Mouse (Mus musculus): ENCODE data around the gene Nkpd1. TPM values are rescaled to one million over a fixed set of nuclear protein-coding genes. Genes with fewer than 3 reads are reported as not detected.

The Nkpd1 gene
- total RNA-seq (2021): under 1 TPM in 1 of 2 experiments, not detected in 1; 0.17 TPM
- long read RNA-seq, experiment 1: 0 reads
- long read RNA-seq, experiment 2, partial matches to known transcripts: 0 of 1 reads
- long read RNA-seq, experiment 2, other reads (novel, unspliced or antisense): 0 of 1 reads

DNA sequence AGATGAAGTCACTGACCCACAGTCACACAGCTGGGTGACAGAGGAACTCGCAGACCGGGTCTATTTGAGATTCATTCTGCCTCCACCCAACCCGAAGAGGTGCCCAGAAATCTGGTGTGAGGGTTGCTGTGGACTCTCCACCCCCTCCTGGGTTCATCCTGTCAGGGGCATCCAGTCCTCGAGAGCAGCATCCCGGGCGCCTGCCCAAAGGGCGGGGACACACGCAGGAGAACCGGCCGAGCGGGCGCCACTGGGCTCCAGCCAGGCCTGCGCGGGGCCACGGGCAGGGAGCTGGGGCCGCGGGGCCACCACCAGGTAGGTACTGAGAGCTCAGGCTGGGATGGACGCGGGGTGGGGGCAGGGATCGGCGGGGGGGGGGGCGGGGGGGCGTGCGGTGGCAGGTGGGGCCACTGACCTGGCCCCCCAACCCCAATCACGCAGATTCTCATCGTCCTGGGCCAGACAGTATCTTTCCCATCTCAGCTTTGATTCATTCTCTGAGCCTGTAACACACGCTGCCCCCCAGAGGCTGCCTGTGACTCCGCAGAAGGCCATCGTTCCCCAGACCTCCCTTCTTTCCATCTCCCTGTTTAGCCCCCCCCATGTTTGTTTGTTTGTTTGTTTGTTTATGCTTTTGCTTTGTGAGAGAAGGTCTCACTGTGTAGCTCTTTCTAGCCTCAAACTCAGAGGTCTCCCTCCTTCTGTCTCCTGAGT, at the start of gene Nkpd1:
Gene Nkpd1, plus strand, starts transcription at position 187 of the 714 bp plus-strand sequence.
- DNase-seq (ENCODE audit: low spot score in 2 of 2): no peak

DNA sequence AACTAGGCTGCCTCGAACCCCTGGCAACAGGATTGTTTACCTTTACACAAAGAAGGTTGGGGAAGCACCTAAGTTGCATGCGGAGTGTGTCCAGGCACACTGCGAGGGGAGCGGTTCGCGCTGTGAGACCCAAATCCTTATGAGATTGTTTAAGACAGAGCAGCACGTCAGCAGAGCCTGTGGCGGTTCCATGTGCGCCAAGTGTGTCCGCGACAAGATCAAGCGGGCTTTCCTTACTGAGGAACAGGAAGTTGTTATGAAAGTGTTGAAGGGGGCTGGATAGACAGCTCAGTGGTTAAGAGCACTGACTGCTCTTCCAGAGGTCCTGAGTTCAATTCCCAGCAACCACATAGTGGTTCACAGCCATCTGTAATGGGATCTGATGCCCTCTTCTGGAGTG, 49.4 kb upstream of the Nkpd1 start:
- no peak for DNase-seq (ENCODE audit: low spot score in 2 of 2)

- no peak for DNase-seq (ENCODE audit: low spot score in 2 of 2)
Measured at GRCm38 (mm10) chr7:19469404-19469803, 48.2 kb upstream of the Nkpd1 start.

DNA sequence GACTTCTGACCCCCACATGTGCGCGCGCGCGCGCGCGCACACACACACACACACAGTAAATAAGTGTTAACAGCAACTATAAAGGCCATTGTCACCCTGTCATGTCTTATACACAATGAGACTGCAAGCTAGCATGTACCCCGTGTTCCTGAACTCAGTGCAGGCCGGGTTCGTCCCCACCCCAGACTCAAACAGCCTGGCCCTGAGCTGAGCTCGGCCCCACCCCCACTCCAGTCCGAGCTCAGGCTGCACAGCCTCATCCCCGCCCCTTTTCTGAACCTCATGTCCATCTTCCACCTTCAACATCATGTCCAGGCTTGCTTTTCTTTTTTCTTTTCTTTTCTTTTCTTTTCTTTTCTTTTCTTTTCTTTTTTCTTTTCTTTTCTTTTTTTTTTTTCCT, 47.3 kb upstream of the Nkpd1 start:
- DNase-seq (ENCODE audit: low spot score in 2 of 2): no peak

DNA sequence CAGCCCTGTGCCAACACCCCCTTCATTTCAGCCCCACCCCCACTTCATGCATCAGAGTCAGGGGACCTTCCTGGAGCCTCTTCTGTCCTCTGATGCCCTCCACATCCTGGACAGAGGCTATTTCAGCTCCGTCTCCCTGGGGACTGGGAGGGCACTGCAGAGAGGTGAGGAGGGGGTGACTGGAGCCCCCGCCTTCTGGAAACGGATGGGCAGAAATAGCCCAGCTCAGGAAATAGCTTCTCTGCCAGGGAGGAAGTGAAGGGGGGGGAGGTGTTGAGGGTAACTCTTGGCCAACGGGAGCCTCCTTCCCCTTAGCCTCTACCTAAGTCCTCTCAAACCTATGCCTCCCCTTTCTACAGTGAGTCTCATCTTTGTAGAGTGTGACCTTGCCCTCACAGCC, 45.2 kb upstream of the Nkpd1 start:
- DNase-seq (ENCODE audit: low spot score in 2 of 2): no peak

DNA sequence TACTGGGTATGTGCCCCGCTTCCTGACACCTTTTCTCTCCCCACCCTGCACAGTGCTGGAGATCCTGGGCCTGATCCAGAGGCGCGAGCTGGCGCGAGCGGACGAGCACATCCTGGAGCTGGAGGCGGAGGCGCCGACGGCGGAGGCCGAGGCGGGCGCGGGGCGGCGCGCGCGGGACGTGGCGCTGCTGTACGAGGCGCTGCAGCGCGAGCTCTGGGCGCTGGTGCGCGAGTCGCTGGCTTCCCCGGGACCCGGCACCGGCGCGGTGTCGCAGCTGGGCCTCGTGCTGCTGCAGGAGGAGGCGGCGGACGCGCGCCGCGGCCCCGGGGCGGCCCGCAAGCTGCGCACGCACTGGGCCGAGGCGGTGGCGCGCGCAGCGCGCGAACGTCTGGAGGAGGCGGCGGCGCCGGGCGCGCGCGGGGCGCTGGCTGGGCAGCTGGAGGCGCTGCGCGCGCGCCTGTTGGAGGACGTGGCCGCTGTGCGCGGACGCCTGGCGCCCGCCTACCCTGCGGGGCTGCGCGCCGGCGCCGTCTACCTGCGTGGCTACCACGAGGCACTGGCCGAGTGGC, 43.7 kb upstream of the Nkpd1 start:
- DNase-seq (ENCODE audit: low spot score in 2 of 2): peak; percentile 67 to 71

- DNase-seq (ENCODE audit: low spot score in 2 of 2): no peak
Measured at GRCm38 (mm10) chr7:19477084-19477483, 40.6 kb upstream of the Nkpd1 start.

DNA sequence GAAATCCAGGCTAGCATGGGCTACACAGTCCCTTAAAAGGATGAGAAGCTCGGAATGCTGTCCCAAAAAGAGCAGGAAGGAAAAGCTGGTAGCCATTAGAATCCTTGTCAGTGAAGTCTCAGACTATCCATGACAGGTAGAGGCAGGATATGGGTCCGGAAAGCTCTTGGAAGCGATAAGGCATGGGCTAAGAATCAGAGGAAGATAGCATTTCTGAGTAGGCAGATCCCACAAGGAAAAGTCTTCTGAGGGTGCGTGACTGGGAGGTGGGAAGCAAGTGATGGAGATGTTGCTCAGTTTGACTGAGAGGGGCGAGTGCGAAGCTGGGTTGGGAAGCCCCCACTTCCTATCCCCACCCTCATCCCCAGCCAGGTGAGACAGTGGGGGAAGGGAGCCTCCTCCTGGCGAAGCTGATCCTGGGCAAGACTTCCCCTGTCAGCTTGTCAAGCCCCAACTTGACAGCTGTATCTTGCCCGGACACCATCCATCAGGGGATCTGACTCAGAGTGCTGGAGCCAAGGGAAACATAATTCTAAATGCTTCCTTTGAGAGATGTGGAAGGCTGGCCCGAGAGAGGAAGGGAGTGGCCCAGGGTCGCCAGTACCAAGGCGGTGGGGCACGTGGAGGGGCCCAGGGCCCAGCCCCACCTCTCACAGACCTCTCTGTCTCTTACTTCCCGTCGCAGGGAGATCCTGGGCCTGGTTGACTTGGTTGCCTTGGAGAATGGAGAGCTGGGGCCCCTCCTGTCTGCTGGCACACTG, 39.8 kb upstream of the Nkpd1 start:
- DNase-seq (ENCODE audit: low spot score in 2 of 2): no peak

DNA sequence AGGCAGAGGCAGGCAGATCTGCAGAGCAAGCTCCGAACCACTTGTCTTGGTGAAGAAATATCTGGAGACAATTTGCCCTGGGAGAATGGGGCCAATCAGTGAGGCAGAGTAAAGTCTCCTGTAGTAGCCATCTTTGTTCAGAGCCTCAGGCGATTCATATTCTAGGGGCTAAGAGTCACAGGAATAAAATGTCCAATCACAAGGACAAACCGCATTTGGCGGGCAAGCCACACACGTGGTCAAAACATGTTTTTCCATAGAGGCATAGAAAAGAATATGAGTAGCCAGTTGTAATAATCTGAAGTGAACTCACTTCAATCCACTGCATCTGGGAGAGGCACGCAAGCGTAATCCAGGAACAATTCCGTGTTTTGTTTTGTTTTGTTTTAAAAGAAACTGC, 34.4 kb upstream of the Nkpd1 start:
- no peak for DNase-seq (ENCODE audit: low spot score in 2 of 2)

GRCm38 (mm10) chr7:19485488-19485887, 32.1 kb upstream of the Nkpd1 start:
- DNase-seq (ENCODE audit: low spot score in 2 of 2): no peak

DNA sequence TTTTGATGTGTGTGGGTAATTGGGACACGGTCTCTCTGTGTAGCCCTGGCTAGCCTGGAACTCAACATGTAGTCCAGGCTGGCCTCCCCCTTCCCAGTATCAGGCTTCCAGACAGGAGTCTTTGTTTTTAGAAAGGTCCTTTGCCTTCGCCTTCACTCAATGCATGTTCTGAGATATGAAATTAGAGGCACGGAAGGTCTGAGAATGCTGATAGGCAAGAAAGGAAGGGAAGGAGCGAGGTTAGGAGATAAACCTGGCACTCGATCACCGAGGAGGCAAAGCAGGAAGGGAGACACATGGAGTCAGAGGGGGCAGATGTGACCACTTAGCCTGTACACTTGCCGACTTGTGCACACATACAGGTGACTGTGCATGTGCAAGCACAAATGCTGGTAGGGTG, 31.1 kb upstream of the Nkpd1 start:
- no peak for DNase-seq (ENCODE audit: low spot score in 2 of 2)

DNA sequence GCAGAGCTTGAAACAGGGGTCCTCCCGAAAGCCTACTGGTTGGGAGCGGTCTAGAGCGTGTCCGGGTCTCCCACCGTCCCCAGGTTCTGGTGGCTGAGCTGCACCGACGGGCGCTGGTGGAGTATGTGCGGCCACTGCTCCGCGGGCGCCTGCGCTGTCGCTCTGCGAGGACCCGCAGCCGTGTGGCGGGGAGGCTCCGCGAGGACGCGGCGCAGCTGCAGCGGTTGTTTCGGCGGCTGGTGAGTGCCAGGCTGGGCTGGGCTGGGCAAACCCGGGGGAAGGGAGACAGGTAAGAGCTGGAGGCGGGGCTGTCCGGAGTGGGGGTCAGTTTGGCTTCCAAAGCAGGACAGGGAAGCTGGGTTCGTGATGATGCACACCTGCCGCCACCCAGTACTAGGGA, 28.1 kb upstream of the Nkpd1 start:
- DNase-seq (ENCODE audit: low spot score in 2 of 2): no peak

- peak; percentile 55 to 63 for DNase-seq (ENCODE audit: low spot score in 2 of 2)
Measured at GRCm38 (mm10) chr7:19491731-19492130, 25.9 kb upstream of the Nkpd1 start.

GRCm38 (mm10) chr7:19494751-19495474, 22.7 kb upstream of the Nkpd1 start:
- DNase-seq (ENCODE audit: low spot score in 2 of 2): no peak

- peak; percentile 51 to 64 for DNase-seq (ENCODE audit: low spot score in 2 of 2)
Measured at GRCm38 (mm10) chr7:19495521-19496213, 22.0 kb upstream of the Nkpd1 start.

DNA sequence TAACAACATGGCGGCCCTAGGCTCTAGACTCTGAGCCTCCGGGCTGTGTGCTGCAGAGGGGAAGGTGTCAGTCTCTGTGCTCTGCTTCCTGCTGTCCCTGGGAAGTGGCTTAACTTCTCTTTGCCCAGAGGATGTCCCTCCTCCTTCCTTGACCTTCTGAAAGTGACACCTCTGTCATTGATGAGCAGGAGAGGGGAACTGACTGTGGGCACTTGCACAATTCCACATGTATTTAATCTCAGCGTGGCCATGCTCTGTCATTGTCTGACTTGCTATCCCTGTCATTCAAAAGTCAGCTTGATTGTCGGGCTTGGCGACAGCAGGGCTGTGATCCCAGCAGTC, 21.5 kb upstream of the Nkpd1 start:
- no peak for DNase-seq (ENCODE audit: low spot score in 2 of 2)

DNA sequence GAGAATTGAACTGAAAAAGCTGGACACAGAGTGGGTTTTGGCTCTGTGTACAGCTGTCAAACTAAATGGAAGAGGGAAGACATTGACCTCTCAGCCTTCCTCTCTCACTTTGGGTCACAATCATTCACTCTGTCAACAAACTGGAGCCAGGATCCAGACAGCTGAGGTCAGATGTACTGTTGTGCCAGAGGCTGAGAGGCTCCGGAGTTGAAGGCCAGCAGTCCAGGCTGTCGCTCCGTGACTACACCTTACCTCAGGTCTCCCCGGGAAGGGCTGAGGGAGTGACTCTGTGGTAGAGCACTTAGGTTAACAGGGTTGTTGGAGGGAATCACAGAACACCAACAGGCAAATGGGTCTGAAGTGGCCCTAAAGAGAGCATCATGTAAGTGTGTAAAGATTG, 19.3 kb upstream of the Nkpd1 start:
- peak in 1 of 2 experiments; percentile 50 for DNase-seq (ENCODE audit: low spot score in 2 of 2)

DNA sequence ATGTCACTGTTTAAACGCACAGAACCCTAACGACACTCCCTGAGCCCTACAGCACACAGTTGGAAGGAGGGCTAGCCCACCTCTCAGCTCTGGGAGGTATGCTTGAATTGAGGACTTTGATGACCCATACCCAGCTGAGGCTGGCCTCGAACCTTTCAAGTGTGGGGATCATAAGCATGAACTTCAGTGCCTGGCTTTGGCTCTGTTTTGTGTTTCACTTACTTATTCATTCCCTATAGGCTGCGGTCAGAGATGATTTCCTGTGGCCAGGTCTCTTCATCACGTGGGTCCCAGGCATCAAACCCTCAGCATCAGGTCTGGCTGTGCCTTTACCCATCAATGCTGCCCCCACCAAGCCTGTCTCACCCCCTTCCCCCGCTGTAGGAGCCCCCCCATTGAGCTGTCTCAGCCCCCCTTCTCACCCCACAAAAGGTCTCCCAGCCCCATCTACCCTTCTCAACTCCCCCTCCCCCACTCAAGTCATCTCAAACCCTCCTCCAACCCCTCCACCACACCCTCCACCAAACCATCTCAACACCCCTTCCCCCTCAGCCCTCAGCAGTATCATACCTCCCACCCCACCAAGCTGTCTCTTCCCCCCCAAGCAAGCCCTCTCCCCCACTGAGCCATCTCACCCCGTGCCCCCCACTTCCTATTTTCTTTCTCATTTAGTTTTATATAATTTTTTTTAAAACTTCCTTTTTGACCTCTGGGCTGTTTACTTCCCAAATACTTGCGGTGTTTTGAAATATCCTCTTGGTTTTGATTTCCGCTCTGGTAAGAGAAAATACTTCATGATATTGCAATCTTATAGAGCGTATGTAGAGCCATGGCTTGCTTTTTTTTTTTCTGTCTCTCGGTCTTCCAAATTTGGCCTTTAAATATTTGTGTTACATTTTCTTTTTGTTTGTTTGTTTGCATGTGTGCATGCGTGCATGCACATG, 16.9 kb upstream of the Nkpd1 start:
- DNase-seq (ENCODE audit: low spot score in 2 of 2): no peak

GRCm38 (mm10) chr7:19501658-19502057, 16.0 kb upstream of the Nkpd1 start:
- DNase-seq (ENCODE audit: low spot score in 2 of 2): peak in 1 of 2 experiments; percentile 55
